Mouse (Mus musculus) kidney, postnatal 4 days (tissue): ENCODE data around the gene Dido1.
"Not testable (repeated sequence)": the region's sequence is repeated elsewhere in the genome, so short reads cannot be mapped to it uniquely, and the experiment has no call there.

Source experiments
- DNase-seq, 2 experiments: peaks; one replicate each; pipeline ENCODE4 v3.0.0; 2021; ENCODE audit warnings: mixed read lengths in 2 of 2

Gene Dido1

DNA sequence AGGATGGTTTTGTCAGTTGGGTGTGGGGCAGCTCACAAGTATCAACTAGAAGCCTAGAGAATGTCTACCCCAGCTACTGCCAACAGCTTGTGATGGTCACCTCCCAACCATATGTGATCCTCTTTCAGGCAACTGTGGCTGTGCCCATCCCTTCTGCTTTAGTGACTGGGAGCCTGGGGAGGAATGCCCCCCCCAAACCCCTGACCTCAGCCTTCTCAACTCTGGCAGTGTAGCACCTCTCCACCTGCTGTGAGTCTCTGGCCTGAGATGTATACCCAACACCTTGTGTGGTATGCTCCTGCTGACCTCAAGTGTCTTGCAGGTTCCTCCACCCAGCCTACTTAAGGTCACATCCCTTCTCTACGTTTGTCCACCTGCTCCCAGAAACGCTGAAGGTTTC lies 14.1 kb upstream of the Dido1 start:
- no peak for DNase-seq

GRCm38 (mm10) chr2:180722748-180723147 lies 12.9 kb upstream of the Dido1 start:
- DNase-seq, result not testable (repeated sequence)

DNA sequence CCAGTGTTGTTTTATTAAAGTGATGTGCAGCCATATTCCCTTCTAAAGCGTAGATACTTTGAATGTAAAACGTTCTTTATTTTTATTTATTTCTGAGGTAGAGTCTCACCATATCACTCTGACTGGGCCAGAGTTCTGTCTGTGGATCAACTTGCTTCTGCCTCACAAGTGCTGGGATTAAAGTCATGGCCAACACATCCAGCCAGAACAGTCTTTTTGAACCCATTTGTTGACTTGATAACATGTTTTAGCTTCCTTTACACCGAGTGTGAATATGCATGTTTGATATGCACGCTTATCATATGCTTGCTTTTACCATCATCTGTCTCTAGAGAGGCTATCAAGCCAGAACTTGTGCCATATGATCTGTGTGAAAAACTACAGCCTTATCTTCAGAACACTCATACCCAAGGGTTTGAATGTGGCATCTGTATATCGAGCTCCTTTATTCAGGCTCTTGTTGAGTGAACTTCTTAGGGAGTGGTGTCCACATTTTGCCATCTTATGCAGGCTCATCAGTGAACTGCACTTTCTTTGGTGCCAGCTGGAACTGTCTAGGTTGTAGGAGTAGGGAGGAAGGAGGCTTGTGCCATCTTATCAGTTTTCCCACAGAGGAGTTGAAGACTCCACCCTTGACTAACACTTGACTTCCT lies 2.4 kb upstream of the Dido1 start:
- no peak for DNase-seq

DNA sequence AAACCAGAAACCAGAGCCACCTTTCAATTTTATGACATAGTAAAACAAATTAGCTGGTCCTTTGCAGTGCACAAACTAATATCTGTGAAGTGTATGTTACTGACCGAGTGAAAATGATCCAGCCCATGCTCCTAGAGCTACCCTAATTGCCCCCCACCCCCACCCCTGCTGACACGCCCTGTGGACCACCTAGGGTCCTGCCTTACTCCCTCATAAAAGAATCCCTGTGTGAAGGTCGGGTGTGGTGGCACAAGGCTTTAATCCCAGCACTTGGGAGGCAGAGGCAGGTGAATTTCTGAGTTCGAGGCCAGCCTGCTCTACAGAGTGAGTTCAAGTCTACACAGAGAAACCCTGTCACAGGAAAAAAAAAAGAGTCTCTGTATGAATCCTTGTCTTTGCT lies 1.7 kb upstream of the Dido1 start:
- DNase-seq, result no peak

GRCm38 (mm10) chr2:180710276-180711155 lies 717 bp upstream of the Dido1 start:
- no peak for DNase-seq

GRCm38 (mm10) chr2:180709023-180709922 lies 526 bp downstream of the Dido1 start:
- DNase-seq, result no peak

- no peak for DNase-seq
Measured at GRCm38 (mm10) chr2:180705975-180706374, 3.8 kb downstream of the Dido1 start.

GRCm38 (mm10) chr2:180705066-180705465 lies 4.7 kb downstream of the Dido1 start:
- DNase-seq, result no peak

- peak; percentile 53 to 73 for DNase-seq
Measured at GRCm38 (mm10) chr2:180704591-180704990, 5.2 kb downstream of the Dido1 start.

- no peak for DNase-seq
Measured at GRCm38 (mm10) chr2:180703645-180704359, 6.0 kb downstream of the Dido1 start.

DNA sequence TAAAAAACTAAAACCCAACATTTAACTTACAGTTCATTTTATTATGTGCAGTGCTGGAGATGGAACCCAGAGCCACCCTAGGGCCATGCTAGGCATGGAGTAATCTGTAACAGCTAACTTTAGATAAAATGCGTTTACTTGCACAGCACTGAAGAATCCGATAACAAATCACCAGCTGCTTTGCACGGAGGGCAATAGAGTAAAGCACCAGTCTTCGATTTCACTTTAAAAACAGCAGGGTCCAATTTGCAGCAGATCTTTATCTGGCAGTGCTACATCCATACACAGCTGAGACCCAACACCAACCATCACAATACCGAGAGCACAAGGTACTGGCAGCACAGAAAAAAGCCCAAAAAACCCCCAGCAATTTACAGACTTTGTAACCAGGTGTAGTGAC lies 6.6 kb downstream of the Dido1 start:
- no peak for DNase-seq

DNA sequence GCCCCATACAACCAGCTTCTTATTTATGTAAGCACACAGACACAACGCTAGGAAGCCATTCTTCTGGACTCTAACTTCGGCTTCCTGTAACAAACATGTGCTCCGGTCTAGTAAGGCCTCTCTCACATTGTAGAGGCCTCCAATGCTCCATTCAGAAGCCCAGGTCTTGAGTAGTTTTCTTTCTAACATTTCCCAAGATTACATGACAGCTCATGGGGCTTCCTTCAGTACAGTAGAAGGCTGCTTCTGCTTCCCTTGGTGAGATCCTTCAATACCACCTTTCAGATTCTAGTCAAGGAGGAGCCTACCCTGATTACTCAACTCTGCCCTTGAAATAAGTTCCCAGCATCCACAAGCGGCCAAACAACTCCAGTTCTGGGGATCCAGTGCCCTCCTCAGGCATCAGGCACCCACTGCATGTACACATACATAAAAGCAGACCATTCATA lies 7.1 kb downstream of the Dido1 start:
- no peak for DNase-seq

DNA sequence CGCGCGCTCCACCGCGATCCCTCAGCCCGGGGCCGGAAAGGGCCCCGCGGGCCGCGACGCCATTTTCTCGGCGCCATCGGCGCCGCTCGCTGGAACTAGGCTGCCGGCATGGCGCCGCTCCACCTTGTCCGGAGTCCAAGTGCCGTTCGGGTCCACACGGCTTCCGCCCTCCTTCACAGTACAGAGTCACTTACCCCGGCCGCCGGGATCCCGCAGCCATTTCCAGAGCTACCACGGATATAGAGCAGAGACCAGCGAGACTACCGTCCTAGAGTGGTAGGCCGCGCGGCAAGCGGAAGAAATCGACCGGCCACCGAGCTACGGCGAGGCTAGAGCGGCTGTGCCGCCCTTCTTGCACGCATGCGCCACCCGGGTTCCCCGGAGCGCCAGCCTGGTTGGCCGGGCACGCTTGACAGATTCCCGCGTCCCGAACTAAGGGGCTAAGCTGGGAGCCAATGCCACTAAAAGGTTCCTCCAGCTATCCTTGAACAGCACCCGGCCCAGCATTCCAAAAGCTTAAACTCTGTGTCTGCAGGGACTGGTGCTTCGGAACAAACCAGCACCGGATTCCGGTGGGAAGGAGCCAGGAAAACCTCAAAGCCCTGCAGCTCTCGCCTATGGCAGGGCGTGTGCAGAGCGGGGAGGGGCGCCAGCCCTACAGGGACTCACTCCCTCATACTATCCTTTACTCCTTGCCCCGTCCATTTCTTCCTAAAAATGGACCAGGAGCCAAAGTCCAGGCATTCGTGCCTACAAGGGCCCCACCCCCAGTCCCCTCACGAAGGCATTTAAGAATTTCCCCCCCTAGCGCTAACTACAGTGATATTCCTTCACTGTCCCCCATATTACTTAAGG lies 7.8 kb downstream of the Dido1 start:
- DNase-seq, result peak; percentile 93 to 96

DNA sequence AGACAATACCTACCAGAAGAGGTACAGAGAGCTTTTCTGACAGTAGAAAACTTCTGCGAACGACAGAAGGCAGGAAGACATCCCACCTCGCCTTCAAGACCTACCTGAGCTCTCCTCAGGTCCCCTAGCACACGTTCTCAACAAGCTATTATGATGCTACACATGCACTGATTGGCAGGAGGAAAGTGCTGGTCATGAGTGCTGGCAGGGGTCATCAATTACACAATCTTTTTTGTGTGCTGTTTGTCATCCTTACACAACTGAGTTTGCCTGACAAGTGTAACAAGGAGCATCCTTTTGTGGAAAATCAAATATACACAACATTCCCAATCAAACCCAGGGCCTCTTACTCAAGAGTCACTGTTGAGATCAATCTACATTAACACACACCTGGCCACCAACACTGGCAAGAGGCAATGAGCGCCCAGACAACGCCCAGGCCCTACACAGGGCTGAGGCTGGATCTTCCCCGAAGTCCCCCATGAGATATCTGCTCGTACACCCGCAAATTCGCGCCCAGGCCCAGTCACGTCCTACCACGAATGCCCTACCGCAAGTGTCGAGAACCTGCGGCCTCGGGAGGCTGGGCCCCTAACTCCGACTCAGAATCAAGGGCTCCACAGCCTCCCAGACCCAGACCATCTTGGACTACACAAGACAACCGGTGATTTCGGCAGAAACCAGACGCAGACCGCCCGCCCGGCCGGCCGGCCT lies 8.6 kb downstream of the Dido1 start:
- DNase-seq, result no peak

- no peak for DNase-seq
Measured at GRCm38 (mm10) chr2:180700457-180700856, 9.3 kb downstream of the Dido1 start.

DNA sequence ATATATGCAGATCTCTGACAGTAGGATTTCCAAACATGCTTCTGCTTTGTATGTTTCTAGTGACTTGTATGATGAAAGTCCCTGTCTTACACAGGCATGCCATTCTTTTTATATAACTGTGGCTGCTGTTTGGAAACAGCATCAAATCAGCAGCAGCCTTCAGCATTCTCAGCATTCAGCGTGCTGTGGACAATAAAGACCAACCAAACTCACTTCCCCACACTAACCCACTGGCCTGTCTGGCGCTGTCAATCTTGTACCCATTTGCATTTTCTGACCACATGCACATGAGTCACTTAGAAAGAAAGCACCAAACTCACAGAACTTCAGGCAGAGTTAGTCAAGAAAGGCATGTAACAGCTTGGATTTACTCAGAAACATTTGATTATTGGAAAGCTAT lies 14.6 kb downstream of the Dido1 start:
- DNase-seq, result no peak

GRCm38 (mm10) chr2:180692630-180693029 lies 17.2 kb downstream of the Dido1 start:
- peak; percentile 33 to 37 for DNase-seq

DNA sequence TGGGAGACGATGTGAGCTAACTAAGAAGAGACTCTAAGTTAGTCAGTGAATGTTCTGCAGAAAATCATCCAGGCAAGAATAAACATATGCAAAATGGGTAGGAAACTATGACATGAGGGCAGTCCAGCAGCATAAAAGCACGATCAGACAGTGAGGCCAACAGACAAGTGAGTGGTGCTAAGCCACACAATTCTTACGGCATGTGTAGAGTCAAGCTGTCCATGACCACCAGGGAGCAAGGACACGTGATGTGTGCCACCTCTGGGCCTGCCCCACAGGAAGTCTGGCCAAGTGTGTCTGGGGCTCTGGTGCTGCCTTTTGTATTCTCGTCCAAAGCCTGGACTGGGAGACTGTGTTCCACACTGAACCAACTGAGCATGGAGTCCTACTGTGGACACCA lies 20.0 kb downstream of the Dido1 start:
- DNase-seq, result no peak

DNA sequence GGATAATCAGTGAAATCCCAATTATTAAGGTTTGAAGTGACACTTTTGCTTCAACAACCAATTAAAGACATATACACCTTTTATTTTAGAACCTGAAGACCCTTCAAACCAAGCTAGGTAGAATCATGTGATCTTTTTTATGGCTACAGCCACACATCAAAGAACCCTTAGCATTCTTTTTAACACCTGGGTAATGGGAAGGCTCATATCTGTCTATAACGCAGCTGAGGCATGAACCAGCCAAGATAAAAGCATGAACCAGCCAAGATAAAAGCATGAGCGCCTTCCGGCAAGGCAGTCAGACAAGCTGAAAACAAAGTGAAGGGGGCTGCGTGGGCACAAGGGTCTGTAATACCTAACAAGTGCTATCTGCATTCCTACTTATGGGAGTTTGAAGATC lies 25.8 kb downstream of the Dido1 start:
- DNase-seq, result no peak

DNA sequence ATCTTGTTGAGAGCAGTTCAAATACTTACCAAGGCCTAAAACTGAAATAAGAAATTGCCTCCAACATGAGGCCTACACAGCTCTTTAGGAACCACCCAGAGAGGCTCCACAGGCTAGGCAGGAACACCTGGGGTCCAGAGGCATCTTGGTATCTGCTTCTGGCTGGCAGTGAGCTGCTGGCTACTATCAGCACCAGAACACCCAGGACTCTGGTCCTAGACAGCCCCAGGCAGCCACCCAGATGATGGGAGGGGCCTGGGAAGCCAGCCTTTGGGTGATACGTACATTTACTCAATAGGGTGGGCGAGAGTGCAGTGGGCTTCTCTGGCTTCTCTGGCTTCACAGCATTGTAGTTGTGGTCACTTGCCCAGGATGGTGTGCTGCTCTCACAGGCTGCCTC lies 26.3 kb downstream of the Dido1 start:
- DNase-seq, result no peak

GRCm38 (mm10) chr2:180681225-180681624 lies 28.6 kb downstream of the Dido1 start:
- DNase-seq, result no peak
